Mouse (Mus musculus): ENCODE results near the gene Slc48a1. TPM values are rescaled to one million over a fixed set of nuclear protein-coding genes. Genes with fewer than 3 reads are reported as not detected.

Slc48a1 gene
- total RNA-seq, 2 experiments from 2014 or later: 33.1 to 42.3 TPM

GRCm38 (mm10) chr15:97823479-97823878 is 45.2 kb downstream of the Slc48a1 start:
- ATAC-seq (ENCODE audit: poor library complexity, severe bottlenecking): no peak

- no peak for ATAC-seq (ENCODE audit: poor library complexity, severe bottlenecking)
These were observed 45.7 kb downstream of the Slc48a1 start for GRCm38 (mm10) chr15:97824042-97824441.

DNA sequence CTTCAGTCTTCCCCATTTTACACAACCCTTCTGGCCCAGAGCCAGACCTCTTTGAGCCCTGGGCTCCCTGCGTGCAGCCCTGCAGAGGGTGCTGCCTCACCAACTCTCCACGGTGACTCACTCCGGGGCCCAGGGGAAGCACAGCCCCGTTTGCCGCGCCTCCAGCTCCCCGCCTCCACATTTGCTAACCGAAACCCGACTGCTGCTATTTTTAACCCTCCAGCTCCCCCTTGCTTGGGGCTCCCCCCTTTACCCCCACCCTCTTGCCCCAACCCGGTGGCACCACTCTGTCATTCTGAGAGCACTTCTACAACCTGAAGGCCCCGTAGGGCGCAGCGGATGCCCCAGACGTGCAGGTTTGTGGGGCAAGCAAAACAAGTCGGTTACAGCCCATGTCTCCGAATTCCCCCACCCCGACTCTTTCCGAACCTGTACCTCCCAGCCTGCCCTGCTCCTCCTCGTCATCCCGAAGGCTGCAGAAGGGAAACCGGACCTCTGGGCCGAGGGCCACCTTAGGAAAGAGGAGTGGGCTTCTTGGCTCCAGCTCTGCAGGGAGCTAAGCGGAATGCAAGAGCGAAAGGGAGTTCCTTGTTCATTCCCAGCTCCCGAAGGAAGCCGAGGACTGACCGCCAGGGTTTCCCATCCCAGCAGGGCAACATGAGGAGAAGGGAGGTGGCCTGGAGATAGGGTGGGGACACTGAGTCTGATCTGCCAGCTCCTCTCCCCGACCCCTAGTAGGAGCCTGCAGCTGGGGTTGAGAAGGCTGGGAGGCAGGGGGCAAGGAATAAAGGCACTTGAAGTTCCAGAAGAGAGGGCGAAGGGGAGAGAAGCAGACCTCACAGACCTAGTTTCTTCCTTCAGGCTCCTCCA is 47.0 kb downstream of the Slc48a1 start:
- peak; percentile 81 for ATAC-seq (ENCODE audit: poor library complexity, severe bottlenecking)

GRCm38 (mm10) chr15:97825941-97826587 is 47.7 kb downstream of the Slc48a1 start:
- no peak for ATAC-seq (ENCODE audit: poor library complexity, severe bottlenecking)

DNA sequence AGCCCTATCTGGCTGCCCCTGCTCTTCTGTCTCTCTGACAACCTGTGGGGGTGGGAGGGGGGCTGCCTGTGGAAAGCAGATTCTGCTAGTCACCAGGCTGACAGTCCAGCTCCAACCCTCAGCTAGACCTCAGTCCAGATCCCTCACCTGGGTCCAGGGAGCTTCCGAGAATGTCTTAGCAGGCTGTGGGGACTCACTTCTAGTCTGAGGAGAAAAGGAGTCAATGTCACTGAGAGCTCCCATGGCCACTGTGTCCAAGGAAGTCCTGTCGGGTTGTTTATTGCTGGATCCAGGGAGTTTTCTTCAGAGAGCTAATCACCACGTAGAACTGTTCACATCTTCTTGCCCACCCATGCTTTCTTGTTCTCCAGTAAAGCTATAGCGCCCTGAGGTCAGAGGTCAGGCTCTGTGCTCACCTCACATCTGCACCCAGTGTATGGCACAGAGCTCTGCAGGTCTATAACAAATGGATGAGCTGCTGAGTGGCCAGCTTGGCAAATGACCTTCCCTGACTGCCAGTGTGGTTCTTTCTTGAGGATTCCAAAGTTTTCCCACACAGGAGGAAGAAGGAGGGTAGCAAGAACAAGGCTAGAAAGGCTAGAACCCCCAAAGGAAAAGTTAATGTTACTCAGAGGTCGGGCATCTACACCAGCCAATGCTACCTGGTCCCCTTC is 48.4 kb downstream of the Slc48a1 start:
- no peak for ATAC-seq (ENCODE audit: poor library complexity, severe bottlenecking)

GRCm38 (mm10) chr15:97827401-97827800 is 49.1 kb downstream of the Slc48a1 start:
- no peak for ATAC-seq (ENCODE audit: poor library complexity, severe bottlenecking)

GRCm38 (mm10) chr15:97828221-97828842 is 50.0 kb downstream of the Slc48a1 start:
- no peak for ATAC-seq (ENCODE audit: poor library complexity, severe bottlenecking)

GRCm38 (mm10) chr15:97828901-97829338 is 50.6 kb downstream of the Slc48a1 start:
- no peak for ATAC-seq (ENCODE audit: poor library complexity, severe bottlenecking)

- no peak for ATAC-seq (ENCODE audit: poor library complexity, severe bottlenecking)
These were observed 51.1 kb downstream of the Slc48a1 start for GRCm38 (mm10) chr15:97829432-97829831.

GRCm38 (mm10) chr15:97830253-97830787 is 52.0 kb downstream of the Slc48a1 start:
- 0 out of 2 replicates have a peak, but pooled peaks have one; percentile 3 for ATAC-seq (ENCODE audit: poor library complexity, severe bottlenecking)

DNA sequence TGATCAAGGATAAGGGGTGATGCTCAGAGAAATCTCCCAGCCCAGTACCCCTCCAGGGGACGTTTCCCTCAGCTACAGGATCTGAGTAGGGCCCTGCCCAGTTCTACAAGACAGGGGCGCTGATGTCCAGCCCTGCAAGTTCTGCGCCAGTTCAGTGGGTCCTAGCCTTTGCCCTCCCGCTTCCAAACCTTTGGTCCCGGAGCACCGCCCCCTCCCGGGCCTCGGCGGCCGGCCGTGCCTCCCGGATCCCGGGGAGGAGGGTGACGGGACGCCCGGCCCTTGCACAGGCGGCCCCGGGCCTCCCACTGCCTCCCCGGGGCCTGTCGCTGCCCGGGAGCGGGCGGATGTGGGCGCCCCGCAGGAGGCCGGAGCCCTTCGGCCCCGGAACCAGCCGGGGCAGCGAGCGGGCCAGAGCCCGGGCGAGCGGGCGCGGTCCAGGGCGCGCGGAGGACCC is 52.5 kb downstream of the Slc48a1 start:
- ATAC-seq (ENCODE audit: poor library complexity, severe bottlenecking): peak; percentile 26

DNA sequence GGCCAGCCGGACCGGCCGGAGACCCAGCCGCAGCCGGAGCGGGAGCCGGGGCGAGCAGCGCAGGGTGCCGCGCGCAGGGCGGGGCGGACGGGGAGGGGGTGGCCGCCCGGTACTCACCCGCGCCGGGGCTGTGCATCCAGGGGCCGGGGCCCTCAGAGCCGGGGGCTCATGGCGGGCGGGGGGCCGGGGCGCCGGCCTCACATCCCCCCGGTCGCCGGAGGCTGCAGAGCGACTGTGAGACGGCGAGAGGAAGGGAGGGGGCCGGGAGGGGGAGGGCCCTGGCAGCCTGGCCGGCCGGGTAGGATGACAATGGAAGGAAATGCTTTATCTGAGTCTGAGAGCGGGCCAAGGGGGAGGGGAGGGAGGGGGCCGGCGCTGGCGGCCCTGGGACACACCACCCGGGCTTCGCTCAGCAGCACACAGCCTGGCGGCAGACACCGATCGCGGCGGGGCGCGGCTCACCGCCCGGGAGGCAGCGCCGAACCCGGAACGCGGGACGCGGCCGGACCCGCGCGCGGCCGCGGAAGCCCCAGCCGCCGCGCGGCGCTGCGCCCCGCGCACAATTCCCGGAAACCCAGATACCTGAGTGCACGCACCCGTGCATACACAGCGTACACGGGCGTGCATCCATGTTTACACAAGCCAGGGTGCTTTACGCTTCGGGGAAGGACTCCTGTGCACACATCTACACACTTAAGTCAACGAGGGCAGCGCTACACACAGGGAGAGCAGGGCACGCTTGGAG is 53.1 kb downstream of the Slc48a1 start:
- peak; percentile 43 for ATAC-seq (ENCODE audit: poor library complexity, severe bottlenecking)

DNA sequence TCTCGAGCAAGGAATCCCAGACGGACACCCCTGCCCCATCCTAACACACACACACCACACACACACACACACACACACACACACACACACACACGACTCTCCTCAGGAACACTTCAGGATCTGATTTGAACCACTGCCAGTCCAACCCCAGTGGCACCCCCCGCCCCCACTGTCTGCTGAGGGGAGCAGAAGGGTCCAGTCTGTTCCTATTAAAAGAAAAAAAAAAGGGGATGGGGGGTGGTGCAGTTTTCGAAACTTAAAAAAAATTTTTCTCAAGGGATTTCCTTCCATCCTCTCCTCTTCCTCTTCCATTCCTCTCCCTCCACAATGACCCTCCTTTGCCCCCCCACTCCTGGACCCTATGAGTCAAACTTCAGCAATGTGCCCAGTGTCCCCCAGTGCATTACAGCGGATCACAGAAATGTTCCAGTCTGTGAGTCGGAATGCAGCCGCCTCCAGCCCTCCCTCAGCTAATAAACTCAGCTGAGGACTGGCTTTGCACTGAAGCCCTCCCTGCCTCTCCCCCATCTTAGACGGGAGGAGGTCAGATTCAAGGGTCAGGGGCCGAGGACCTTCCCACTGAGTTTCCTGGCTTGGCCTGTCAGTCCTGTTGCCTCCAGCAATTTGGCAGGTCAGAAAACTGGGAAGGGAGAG is 53.8 kb downstream of the Slc48a1 start:
- ATAC-seq (ENCODE audit: poor library complexity, severe bottlenecking): no peak

- peak; percentile 25; the same call in 1 of the 2 replicates for ATAC-seq (ENCODE audit: poor library complexity, severe bottlenecking)
These were observed 54.6 kb downstream of the Slc48a1 start for GRCm38 (mm10) chr15:97832764-97833479.

DNA sequence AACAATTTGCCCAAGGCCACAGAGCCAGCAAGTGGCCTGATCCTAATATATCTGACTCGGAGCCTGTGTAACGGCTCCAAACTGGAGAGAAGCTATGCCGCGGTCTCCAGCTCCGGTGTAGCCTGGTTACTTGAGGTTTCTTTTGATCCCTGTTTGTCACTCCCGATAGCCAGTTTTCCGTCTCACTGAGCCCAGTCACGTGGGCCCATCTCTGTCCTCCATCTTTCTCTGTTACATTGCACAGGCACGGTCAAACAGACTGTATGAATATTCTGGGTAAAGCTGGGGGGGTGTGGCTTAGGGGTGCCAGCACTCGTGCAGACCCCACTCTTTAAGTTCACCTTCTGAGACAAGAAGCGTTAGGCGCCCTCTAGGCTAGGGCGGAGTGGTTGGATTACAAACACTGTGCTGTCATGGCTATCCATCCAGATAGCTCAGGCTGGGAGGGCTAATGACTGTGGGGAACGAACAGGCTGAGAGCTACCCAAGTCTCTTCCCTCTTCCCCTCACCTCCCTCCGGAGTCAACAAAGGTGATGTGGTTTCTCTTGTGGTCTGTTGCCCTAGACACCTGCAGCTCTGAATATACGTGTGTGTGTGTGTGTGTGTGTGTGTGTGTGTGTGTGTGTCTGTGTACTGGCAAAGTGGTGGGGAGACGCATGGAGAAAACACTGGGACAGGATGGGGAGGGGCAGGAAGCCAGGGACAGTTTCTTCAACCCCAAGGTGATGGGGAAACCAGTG is 58.0 kb downstream of the Slc48a1 start:
- no peak for ATAC-seq (ENCODE audit: poor library complexity, severe bottlenecking)

- ATAC-seq (ENCODE audit: poor library complexity, severe bottlenecking): no peak
These were observed 58.6 kb downstream of the Slc48a1 start for GRCm38 (mm10) chr15:97836894-97837247.

DNA sequence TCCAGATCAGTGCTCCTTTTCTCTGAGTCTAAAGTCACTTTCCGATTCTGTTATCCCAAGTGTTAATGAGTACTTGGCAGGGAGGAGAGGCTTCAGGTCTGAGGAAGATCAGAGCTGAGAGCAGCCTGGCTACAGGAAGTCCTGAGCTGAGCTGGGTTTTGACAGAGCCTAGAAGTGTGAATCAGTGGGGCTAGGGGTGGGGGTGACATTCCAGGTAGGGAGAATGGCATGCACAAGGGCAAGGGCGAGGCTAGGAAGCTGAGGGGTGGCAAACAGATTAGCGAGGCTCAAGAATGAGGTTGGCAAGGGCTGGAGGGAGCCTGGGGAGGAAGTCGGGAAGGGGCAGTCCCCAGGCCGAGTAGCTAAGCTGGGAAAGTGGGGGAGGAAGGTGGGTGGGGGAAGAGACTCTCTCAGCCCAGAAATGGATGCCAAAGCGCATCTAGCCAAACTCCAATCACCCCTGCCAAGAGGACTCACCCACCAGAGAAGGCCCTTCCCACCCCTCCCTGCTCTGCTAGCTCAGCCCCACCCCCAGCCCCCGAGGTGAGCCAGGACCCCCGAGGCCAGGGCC is 59.3 kb downstream of the Slc48a1 start:
- no peak for ATAC-seq (ENCODE audit: poor library complexity, severe bottlenecking)

- no peak for ATAC-seq (ENCODE audit: poor library complexity, severe bottlenecking)
These were observed 60.1 kb downstream of the Slc48a1 start for GRCm38 (mm10) chr15:97838395-97838794.

Data from megakaryocyte, adult 5-6 weeks (primary cell).